Mouse (Mus musculus): Measurements from ENCODE around the gene Tsen54.
A peak's percentile ranks its signal among the peaks of the same experiment; 100 is the strongest.

Tsen54 gene

GRCm38 (mm10) chr11:115859143-115859945 lies 44.8 kb downstream of the Tsen54 start:
- peak; percentile 42 to 46 for DNase-seq (ENCODE audit: low spot score in 2 of 2)

GRCm38 (mm10) chr11:115863895-115864294 lies 49.4 kb downstream of the Tsen54 start:
- DNase-seq (ENCODE audit: low spot score in 2 of 2), result no peak

GRCm38 (mm10) chr11:115869393-115869792 lies 54.9 kb downstream of the Tsen54 start:
- DNase-seq (ENCODE audit: low spot score in 2 of 2), result no peak

GRCm38 (mm10) chr11:115872437-115872836 lies 57.9 kb downstream of the Tsen54 start:
- DNase-seq (ENCODE audit: low spot score in 2 of 2), result no peak
